Mouse (Mus musculus): ENCODE data around the gene Cenpu.

GRCm38 (mm10) chr8:46618639-46619320, 67.0 kb downstream of the Cenpu start:
- TF ChIP-seq CTCF (IDR thresholded peaks at IDR 0.05; ENCODE audit: low read depth) (no peak), EP300 (IDR thresholded peaks at IDR 0.05; ENCODE audit: low read depth) (no peak)
